Mouse (Mus musculus): ENCODE data around the gene Hacl1.

Hacl1 gene

GRCm38 (mm10) chr14:31662555-31663211, 21.6 kb upstream of the Hacl1 start:
- DNase-seq (ENCODE audit: low read depth, low spot score): no peak

DNA sequence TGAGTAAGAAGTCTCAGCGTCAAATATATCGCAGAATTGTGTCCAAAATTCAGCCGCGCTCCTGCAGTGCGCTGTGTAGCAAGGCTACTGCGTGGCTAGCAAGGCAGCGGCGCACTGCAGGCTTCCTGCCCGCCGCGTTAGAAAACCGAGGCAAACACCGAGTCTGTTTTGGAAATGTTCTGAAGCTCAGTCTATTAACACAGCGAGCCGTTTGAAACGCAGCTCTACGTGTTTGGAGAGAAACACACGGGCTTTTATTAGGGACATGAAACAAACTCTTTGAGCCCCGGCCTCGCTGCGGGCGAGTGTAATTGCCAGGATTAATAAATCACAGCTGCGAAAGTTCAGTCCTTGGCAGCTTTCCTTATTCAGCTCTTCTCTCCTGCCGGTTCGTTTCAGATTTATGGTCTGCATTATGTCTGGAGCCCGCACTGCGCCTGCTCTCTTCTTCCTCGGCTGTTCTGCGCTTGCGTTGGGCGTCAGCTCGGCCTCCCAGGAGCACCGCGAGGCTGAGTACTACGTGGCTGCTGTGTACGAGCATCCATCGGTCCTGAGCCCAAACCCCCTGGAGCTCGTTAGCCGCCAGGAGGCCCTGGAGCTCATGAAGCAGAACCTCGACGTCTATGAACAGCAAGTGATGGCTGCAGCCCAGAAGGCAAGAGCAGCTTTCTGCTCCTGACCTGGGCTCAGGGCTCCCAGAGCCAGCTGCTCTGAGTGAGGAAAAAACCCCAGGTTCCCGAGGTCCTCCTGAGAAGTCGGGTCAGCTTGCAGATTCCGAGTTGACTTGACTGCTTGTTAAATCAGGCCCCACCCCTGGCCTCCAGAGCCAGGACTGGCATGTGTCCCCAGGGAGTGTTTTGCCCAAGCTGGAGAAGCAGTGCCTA, 20.8 kb upstream of the Hacl1 start:
- DNase-seq (ENCODE audit: low read depth, low spot score): peak; percentile 97

- peak; percentile 91 for DNase-seq (ENCODE audit: low read depth, low spot score)
Observed at GRCm38 (mm10) chr14:31660312-31661093, 19.4 kb upstream of the Hacl1 start.

GRCm38 (mm10) chr14:31659501-31660181, 18.6 kb upstream of the Hacl1 start:
- peak; percentile 85 for DNase-seq (ENCODE audit: low read depth, low spot score)

GRCm38 (mm10) chr14:31658126-31658680, 17.1 kb upstream of the Hacl1 start:
- DNase-seq (ENCODE audit: low read depth, low spot score): no peak

DNA sequence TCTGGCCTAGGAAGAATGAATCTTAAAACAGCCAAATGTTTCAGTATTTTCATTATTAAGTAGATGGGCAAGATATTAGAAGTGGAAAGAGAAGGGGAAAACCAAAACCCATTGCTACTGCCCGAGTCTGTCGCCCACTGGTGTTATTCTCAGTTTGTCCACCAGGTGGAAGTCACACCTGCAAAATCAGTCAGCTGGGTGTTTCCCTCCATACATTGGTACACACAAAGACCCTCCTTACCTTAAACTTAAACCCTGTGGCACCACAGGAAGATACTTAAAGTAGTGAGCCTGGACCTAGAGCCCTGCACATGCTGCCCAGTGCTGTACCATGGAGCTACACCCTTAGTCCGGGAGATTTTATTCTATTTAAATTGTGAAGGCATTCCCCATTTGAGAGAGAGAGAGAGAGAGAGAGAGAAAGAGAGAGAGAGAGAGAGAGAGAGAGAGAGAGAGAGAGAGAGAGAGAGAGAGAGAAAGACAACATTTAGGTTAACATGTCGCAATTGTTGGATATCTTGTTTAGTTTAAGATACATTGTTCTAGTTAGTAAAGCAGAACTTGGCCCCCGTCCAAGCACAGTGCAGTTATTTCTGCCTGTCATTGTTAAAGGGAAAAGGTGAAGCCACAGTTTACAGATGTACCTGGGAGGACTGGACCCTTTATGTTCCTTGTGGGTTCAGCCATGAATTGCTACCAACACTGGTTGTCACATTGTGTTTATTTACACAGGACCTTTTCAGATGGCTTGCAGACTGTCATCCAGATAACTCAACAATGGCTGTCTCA, 16.0 kb upstream of the Hacl1 start:
- peak; percentile 85 for DNase-seq (ENCODE audit: low read depth, low spot score)

- no peak for DNase-seq (ENCODE audit: low read depth, low spot score)
Observed at GRCm38 (mm10) chr14:31656386-31656785, 15.3 kb upstream of the Hacl1 start.

DNA sequence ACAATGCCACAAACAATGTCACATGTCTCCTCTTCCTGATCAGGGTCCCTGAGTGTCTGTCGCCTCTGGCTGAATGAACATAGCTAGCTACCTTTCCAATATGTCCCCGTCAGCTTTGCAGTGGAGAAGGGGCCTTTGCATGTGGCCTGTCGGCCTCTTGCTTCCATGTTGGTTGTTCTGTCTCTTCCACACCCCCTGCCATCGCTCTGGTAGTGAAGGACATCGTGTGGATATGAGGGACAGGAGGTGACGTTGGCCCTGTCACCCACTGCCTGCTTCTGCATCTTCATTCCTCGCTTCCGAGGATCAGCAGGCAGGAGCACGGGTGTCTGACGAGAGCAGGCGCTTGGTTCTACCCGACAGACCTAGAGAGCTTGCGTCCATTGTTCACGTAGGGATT, 14.3 kb upstream of the Hacl1 start:
- DNase-seq (ENCODE audit: low read depth, low spot score): no peak

GRCm38 (mm10) chr14:31654816-31655215, 13.7 kb upstream of the Hacl1 start:
- no peak for DNase-seq (ENCODE audit: low read depth, low spot score)

DNA sequence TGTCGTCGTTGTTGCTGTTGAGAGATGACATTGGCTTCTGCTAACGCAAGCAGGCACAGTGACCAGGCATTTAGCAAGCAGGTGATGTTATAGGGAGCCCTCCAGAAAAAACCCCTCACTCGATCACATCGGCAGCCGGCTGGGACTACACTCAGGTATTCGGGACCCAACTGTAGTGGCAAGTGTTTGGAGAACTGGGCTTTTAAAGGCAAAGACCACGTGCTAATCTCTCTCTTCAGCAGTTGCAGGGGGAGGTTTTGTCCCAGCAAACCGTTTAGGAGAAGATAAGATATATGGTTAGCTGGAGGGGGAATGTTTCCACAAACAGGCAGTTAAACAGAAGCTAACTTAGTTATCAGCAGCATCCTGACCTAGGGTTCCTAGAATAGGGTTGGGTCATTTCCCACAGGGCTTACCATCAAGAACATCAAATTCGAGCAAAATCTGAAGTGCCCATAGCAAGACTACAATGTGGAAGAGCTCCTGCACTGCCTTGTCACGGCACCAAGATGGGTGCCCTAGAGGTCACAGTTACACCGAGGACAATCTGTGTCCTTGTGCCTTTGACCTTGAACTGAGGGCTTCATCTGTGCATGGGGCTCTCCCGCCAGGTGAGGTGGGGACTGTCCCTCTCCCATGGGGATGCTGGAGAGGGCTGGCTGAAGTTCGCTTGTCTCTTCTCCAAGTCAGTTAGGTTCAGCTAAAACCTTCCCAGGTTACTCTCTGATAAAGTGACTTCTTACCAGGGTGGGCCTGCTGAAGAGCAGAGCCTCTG, 12.2 kb upstream of the Hacl1 start:
- DNase-seq (ENCODE audit: low read depth, low spot score): no peak

GRCm38 (mm10) chr14:31652624-31653023, 11.5 kb upstream of the Hacl1 start:
- no peak for DNase-seq (ENCODE audit: low read depth, low spot score)

DNA sequence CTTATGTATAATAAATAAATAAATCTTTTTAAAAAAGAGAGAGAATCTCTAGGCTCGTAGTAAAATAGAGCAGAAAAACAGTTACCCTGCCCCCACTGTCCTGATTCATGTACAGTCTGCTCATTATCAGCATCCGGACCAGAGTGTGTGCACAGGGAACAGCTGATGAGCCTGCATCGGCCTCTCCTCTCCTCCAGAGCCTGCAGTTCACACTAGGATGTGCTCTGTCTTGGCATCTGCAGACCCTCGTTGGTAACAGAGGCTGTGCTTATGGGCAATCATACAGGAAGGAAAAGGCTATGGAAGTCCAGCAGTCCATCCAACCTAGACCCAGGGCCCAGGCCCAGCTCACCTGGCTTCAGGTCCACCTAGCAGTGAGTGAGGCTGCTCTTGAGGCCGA, 11.0 kb upstream of the Hacl1 start:
- no peak for DNase-seq (ENCODE audit: low read depth, low spot score)

DNA sequence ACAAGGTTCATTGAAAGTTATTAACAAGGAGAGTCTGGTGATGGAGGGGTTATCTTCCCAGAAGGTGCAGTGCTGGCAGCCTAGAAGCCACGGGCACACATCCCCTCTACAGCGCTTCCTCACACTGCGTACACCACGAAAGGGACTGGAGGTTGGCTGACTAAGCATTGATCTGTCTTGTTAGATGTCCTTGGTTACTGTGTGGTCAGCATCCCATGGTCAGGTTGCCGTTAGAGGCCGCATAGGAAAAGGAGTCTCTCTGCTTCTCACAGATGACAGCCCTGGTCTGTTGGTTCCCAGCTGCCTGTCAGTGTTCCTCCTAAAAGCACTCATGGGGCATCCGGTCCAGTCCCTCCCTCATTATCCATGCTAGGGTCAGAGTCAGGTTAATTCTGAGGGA, 10.1 kb upstream of the Hacl1 start:
- DNase-seq (ENCODE audit: low read depth, low spot score): no peak

DNA sequence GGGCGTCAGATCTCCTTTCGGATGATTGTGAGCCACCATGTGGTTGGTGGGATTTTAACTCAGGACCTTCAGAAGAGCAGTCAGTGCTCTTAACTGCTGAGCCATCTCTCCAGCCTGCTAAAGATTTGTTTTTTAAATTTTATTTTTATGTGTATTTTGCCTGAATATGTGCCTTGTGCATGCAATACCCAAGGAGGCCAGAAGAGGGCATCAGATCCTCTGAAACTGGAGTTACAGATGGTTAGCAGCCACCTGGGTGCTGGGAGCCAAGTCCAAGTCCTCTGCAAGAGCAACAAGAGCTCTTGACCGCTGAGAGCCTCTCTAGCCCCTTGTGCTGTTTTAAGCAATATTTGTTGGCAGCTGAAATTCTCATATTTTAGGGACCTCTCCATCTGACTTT, 9.3 kb upstream of the Hacl1 start:
- no peak for DNase-seq (ENCODE audit: low read depth, low spot score)

DNA sequence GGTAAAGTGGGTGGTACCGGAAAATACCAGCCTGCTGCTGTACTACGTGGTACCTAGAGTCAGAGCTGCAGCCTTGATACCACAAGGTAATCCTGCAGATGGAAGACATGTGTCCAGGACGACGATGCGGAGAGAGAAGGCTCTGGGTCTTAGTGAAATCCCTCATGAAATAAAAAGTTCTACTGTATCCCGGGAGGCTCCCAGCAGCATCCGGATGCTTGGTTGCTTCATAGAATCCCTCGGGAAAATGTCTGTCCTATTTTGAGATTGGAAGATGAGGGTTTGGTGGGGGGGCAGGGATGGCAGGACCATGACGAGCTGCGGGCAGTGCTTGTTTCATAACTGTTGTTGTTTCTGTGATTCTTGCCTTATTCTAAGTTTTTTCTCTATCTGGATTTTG, 6.9 kb upstream of the Hacl1 start:
- DNase-seq (ENCODE audit: low read depth, low spot score): no peak

GRCm38 (mm10) chr14:31645920-31646319, 4.8 kb upstream of the Hacl1 start:
- no peak for DNase-seq (ENCODE audit: low read depth, low spot score)

GRCm38 (mm10) chr14:31644931-31645547, 4.0 kb upstream of the Hacl1 start:
- peak; percentile 21 for DNase-seq (ENCODE audit: low read depth, low spot score)

GRCm38 (mm10) chr14:31644183-31644830, 3.2 kb upstream of the Hacl1 start:
- DNase-seq (ENCODE audit: low read depth, low spot score): no peak

All from brain, adult 2 months (tissue).